Mouse (Mus musculus) cerebellum, adult 2 months (tissue): ENCODE measurements around the gene Pax1. TPM values are rescaled to one million over a fixed set of nuclear protein-coding genes. Genes with fewer than 3 reads are reported as not detected.

ENCODE experiments used
- DNase-seq, 2 experiments: peaks; one replicate each; pipeline ENCODE4 v3.0.0; 2021
- H3K27ac ChIP-seq: fragments of 200-500 bp; 2 replicates; pipeline ENCODE4 v1.5.1; 2012; ENCODE audit warnings: low read length, control low read depth, inconsistent platforms; ENCODE audit not compliant: insufficient read depth
- H3K27me3 ChIP-seq: fragments of 200-500 bp; 2 replicates; pipeline ENCODE4 v1.6.1; 2012; ENCODE audit warnings: inconsistent platforms, mild to moderate bottlenecking, low read length, moderate library complexity; ENCODE audit not compliant: control insufficient read depth, insufficient read depth
- H3K4me1 ChIP-seq: fragments of 200-500 bp; 2 replicates; pipeline ENCODE4 v1.6.1; 2011; ENCODE audit warnings: low read length; ENCODE audit not compliant: control insufficient read depth, insufficient read depth
- H3K4me3 ChIP-seq: fragments of 200-500 bp; replicated peaks from 2 replicates; pipeline ENCODE3; 2011; ENCODE audit warnings: mild to moderate bottlenecking, low read depth, low read length, control low read depth; ENCODE audit not compliant: insufficient read depth
- CTCF ChIP-seq: fragments of 200-500 bp; IDR thresholded peaks from 2 replicates; pipeline ENCODE4 v1.5.1; 2011; ENCODE audit warnings: low read depth, mild to moderate bottlenecking, control low read depth, low read length, moderate library complexity, borderline replicate concordance; ENCODE audit not compliant: insufficient read depth
- POLR2A ChIP-seq: fragments of 200-500 bp; IDR thresholded peaks from 2 replicates; pipeline ENCODE4 v1.6.1; 2011; ENCODE audit warnings: low read length, control low read depth, borderline replicate concordance; ENCODE audit not compliant: insufficient read depth
- WGBS: fragments of 180-500 bp; shearing (Covaris S2); methylation state at CpG from one replicate; pipeline ENCODE4 v1.1.7; 2018; 5-methylcytosine and 5-hydroxymethylcytosine counted together
- polyA plus RNA-seq: library from polyadenylated mRNA; depleted of rRNA; stranded (reverse); fragments of >200 nt; gene quantifications from 2 replicates; pipeline ENCODE4 v1.2.3, GENCODE M21; 2012

The Pax1 gene
- polyA plus RNA-seq, 1 experiment: 0.10 TPM

DNA sequence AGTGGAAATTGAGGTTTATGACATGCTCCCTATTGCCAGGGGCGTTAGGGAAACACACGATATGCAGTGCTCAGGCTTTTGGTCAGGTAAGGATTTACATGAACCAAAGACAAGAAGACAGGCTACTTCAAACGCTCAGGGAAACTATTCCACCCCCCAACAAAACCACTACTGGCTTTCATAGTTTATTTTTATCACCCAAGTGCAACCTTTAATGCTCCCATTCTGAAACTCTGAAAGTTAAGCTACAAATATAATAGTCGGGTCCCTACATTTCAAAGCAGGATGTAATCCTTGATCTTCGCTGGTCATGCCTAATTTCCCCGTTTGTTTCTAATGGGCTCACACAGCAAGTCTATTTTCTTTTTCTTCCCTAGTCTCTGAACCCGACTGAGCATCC, 1.3 kb upstream of the Pax1 start:
- WGBS: 4% methylated on average over 7 of the region's 7 CpGs
- Histone ChIP-seq H3K4me1 (no peaks in the 10 kb centered on the region), H3K27me3 (peaks cover 5% of the 10 kb centered on the region; the same call in 1 of the 2 replicates), H3K27ac (no peak overlapping the region), H3K4me3 (no peak overlapping the region)
- no peak for DNase-seq
- TF ChIP-seq POLR2A (no peak), CTCF (no peak)

GRCm38 (mm10) chr2:147360856-147361255, 869 bp upstream of the Pax1 start:
- WGBS: 1% methylated on average over 5 of the region's 5 CpGs
- no peak for DNase-seq
- Histone ChIP-seq H3K4me3 (no peak overlapping the region), H3K27me3 (peaks cover 7% of the 10 kb centered on the region; the same call in 1 of the 2 replicates), H3K4me1 (no peaks in the 10 kb centered on the region), H3K27ac (no peak overlapping the region)
- TF ChIP-seq CTCF (no peak), POLR2A (no peak)

- no peaks in the 10 kb centered on the region for H3K4me1 ChIP-seq
- no peak overlapping the region for H3K4me3 ChIP-seq
- no peak overlapping the region for H3K27ac ChIP-seq
- no peak for DNase-seq
- TF ChIP-seq POLR2A: no peak
- peaks cover 11% of the 10 kb centered on the region; the same call in 1 of the 2 replicates for H3K27me3 ChIP-seq
- WGBS: 2% methylated on average over 18 of the region's 18 CpGs
Measured at GRCm38 (mm10) chr2:147362316-147362715, 591 bp downstream of the Pax1 start.

DNA sequence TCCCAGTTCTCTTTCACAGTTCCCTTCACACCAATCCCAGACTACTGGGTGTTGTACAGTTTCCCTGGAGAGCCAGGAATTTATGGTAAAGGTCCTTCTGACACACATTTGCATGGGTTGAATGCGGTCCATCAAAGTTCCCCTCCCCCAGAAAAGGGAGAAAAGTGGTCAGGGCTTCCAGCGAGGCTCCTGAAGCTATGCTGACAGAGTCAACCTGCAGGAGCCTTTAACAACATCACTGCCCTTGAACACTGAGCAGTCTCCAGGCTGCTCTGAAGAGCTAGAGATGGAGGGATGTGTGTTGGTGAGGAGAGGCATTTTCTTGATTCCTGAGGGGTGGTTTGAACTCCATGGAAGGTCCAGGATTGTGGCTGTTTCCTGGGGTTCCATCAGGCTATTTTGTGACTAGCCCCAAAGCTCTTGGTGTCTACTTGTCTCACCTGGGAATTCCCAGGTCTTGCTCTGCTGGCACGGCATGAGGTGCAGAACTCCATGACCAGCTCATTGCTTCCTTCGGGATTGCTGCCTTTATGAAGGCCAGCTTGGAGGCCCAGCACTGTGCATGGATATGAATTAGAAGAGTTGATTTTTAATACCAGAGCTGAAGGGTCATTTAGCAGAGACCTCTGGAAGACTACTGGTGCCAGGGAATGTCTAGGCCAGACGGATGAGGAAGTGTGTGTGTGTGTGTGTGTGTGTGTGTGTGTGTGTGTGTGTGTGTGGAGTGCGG, 1.8 kb downstream of the Pax1 start:
- Histone ChIP-seq H3K4me3 (no peak overlapping the region), H3K4me1 (no peaks in the 10 kb centered on the region), H3K27ac (no peak overlapping the region), H3K27me3 (peaks cover 14% of the 10 kb centered on the region; the same call in 1 of the 2 replicates)
- no peak for TF ChIP-seq CTCF
- DNase-seq: no peak
- WGBS: 9% methylated on average over 6 of the region's 6 CpGs

GRCm38 (mm10) chr2:147364198-147364597, 2.5 kb downstream of the Pax1 start:
- 9% methylated on average over 6 of the region's 6 CpGs for WGBS

GRCm38 (mm10) chr2:147364982-147365907, 3.5 kb downstream of the Pax1 start:
- no peak for TF ChIP-seq CTCF
- no peak for TF ChIP-seq POLR2A
- Histone ChIP-seq H3K4me1 (no peaks in the 10 kb centered on the region), H3K27ac (no peak overlapping the region), H3K27me3 (peaks cover 13% of the 10 kb centered on the region; the same call in 1 of the 2 replicates), H3K4me3 (no peak overlapping the region)
- WGBS: 1% methylated on average over 75 of the region's 80 CpGs
- no peak for DNase-seq

More at GRCm38 (mm10) chr2:147364198-147364597, 2.5 kb downstream of the Pax1 start:
- Histone ChIP-seq H3K27ac (no peak overlapping the region), H3K4me3 (no peak overlapping the region), H3K4me1 (no peaks in the 10 kb centered on the region), H3K27me3 (peaks cover 14% of the 10 kb centered on the region; the same call in 1 of the 2 replicates)
- no peak for DNase-seq
- TF ChIP-seq POLR2A (no peak), CTCF (no peak)

GRCm38 (mm10) chr2:147365908-147366630, 4.3 kb downstream of the Pax1 start:
- DNase-seq: no peak
- no peaks in the 10 kb centered on the region for H3K4me1 ChIP-seq
- no peak for TF ChIP-seq POLR2A
- H3K27ac ChIP-seq: no peak overlapping the region
- H3K27me3 ChIP-seq: peaks cover 11% of the 10 kb centered on the region; the same call in 1 of the 2 replicates
- H3K4me3 ChIP-seq: no peak overlapping the region
- 3% methylated on average over 36 of the region's 36 CpGs for WGBS
